Mouse (Mus musculus): ENCODE results near the gene Spef1.

Spef1 gene

DNA sequence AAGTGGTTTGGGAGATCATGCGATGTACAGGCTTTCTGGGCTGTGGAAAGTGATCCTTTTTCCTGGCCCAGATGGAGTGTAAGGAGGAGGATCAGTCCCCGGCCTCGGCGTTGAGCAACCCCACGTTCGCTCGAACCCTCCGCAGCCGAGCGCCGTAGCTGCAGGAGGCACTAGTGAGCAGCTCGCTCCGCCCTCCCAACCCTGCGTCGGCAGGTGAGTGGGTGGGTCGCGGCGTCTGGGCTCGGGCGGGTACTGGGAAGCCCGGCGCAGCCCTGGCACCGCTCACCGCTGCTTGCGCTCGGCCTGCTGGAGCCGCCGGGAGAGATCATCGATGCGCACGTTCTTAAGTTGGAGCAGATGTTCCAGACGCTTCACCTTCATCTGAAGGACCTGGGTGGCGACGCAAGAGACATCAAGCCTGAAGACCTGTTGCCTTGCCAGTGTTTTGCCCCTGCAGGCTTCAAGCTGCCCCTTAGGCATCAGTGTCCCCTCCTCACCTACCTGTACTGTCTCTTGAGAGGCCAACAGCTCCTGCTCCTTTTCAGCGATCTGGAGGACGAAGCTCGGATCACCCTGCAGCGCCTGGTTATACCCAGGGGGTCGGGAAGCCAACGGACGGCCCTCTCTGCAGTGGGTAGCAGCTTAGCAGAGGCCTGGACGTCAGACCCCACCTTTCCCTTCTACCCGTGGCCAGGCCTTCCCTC, 15.5 kb downstream of the Spef1 start:
- DNase-seq, result peak; percentile 65 to 69

DNA sequence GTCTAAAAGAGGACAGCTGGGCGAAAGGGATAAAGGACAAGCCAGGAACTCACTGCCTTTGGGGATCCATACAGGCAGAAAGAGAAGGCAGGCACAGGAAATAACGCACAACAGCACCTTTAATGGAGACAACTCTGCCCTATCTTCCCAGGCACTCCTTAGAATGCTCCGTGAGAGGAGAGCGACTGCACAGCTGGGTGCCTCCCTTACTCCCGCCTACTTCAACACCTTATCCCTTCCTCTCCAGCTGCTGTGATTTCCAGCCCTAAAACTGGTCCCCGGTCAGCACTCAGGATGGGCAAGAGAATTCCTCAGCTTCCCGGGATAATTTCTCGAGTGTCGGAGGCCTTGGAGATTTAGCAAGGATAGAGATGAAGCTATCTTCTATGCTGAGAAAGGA, 16.1 kb downstream of the Spef1 start:
- DNase-seq, result no peak

DNA sequence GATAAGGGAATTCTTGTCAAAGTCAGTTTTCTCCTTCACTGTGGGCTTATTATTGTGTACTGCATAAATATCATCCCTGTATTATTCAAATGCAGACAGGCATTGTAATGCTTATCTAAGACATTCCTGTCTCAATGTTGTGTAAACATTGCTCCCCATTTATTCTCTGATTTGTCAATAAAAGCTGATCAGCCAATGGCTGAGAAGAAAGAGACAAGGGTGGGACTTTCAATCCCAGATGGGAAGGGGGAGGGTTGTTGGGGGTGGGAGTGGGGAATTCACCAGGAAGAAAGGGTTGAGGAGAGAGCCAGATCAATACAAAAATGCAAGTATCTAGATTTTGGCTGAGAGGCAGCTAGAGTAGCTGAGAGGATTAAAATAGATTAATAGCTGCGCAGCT, 18.2 kb downstream of the Spef1 start:
- no peak for DNase-seq

DNA sequence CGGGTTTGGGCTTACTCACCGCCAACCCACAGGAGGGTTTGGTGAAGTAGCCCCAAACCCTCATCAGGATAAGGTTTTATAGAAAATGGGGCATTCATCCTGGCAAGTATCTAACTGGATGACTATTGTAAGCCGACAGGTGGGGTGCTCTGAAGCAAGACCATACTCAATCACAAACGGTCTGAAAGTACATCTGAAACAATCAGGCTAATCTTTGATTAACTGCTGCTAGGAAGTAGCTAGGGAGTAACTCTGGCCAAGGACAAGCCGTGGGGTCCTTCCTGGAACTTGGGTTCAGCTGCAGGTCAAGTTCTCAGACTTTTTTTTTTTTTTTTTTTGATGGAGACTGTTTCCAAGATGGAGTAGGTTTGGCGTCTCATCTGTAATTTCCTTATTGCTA, 19.1 kb downstream of the Spef1 start:
- DNase-seq, result no peak

DNA sequence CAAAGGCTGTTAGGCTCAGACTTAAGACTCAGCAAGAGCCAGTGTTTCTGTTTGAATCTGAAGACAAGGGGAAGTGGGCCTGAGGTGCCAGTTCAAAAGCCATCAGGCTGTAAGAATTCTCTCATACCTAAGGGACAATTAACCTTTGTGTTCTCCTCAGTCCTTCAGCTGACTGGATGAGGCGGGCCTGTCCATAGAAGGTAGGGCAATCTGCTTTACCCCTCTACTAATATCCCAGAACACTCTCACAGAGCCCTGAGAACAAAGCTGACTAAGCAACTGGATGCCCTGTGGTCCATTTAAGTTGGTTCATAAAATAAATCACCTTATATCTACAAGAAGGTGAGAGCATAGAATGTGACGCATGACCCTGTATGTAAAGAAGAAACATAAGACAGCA, 20.9 kb downstream of the Spef1 start:
- DNase-seq, result no peak

DNA sequence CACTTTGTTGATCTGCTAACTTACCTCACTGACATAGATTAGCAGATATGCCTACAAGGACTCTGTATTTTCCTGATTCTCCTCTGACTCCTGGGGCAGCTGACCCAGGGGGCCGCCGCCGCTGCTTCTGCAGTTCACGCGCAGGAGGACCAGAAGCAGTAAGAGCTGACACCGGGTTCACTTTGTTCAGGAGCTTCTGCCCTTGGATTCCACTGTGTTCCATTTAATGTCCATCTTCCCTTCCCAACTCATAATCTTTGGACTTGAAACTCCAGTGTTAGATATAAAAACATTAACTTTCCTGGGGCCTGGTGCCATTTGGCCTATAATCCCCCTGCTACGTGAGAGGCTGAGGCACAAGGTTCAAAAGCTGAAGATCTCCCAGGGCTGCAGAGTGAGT, 23.2 kb downstream of the Spef1 start:
- DNase-seq, result no peak

DNA sequence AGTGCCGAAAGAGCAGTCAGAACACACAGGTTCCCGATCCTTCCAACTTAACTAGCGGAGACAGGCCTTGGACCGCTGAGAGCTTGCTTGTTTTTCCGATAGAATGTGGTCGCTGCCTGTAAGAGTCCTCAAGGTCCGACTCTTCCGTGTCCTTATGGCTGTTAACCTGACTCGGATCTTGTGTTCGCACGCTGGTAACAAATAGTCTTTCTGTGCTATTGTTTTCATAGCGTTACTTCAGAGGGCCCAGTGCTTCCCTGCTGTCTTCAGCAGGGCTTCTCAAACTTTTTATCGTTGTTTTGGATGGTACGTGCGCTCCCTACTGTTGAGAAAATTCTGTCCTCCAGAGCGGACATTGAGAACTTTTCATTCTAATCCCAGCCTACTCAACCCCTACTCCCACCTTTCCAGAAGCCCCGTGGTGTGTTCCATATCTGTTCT, 26.4 kb downstream of the Spef1 start:
- peak in 1 of 2 experiments; percentile 16 for DNase-seq

DNA sequence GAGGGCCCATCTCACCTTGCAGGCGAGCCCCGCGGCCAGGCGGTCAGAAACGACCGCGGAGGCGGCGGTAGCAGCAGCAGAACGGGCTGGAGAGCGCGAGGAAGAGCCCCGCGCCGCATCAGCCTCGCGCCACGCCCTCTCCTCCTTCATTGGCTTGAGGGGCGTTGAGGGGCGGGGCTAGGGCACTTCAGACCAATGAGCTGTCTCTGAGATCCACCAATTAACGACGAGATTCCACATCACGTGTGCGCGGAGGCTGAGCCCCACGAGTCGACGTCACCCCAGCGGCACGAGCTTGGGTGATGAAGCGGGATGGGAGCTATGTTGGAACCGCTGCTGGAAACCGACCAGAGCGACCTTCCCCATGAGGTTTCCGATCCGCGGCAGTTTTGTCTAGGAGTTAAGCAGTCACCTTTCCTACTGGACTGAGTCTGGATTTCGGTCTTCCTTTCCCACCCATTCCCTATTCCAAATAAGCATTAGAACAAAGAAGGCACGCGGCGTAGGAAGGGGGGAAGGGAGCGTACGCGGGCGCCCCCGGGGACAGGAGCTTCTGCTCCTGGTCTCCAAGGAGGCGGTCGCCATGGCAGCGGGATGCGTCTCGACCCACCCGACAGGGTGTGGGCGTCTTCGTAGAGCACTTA, 27.0 kb downstream of the Spef1 start, which contains the start of gene 1700037H04Rik:
TSS of gene 1700037H04Rik (minus strand) at position 144 of the 644 bp plus-strand sequence.
- DNase-seq, result peak; percentile 96 to 99

DNA sequence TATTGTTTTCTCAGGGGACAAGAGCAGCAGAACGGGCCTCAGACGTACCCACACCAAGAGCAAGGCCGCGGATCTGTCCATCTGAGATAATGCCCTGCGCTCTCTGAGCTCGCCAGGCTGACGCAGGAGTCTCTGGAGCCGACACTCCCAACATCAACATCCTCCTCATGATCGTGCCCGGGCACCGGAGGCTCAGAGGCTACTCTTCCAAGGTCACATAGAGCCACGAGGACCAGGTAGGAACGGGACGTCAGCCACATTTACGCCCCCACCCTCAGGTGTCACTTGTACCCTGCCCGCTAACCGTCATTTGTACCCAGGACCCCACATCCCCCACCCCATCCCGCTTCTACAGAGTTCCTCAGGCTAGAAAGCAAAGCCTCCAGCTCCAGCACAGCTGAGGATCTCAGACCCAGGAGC, 27.6 kb downstream of the Spef1 start:
- no peak for DNase-seq

DNA sequence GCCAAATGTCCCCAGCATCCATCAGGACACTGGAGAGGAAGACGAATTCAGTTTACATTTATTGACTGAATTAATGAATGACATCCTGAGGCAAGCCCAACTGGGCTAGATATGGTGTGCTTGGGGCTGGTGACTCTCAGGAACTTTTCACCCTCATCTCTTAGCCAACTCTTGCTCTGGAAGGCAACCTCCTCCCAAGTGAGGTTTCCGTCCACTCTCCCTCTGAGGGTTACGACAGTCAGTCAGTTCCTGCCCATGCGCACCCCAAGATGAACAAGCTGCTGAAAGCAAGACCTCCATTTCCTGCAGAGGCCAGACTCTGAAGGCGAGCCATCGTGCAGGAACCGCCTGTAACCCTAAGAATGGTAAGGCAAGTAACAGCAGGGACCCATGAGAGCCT, 30.1 kb downstream of the Spef1 start:
- no peak for DNase-seq

DNA sequence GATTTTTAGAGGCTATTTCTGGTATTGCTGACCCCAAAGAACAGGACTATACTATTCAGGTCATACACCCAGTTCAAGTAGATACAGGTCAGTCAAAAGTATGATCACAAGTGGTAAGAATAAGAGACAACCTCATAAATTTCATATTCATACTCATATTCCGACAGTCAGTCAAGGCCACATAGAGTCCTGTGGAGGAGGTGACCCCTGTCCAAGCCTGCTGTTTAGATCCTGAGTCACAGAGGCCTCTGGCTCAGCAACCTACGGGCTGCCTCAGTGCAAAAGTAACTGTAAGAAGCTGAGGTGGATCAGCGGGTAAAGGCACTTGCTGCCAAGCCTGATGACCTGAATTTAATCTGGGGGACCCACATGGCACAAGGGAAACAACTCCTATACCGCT, 33.0 kb downstream of the Spef1 start:
- DNase-seq, result no peak

DNA sequence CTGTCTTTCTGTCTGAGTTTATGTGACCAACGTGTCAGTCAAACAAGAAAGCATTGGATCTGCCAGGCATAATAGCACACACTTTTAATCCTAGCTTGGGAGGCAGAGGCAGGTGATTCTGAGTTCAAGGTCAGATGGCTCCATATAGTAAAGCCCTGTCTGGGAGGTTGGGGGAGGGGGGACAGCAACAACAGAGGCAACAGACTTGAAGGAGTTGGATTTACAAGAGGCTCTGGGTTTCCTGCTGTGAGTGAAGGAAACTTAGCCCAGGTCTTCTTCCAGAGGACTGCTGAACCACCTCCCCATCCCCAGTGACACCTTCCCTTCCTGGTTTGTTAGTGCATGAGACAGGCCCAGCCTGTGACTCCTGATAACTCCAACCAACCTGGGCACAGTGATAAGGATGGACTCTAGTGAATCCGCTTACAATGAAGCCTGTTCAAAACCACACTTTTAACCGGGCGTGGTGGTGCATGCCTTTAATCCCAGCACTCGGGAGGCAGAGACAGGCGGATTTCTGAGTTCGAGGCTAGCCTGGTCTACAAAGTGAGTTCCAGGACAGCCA, 34.8 kb downstream of the Spef1 start:
- no peak for DNase-seq

DNA sequence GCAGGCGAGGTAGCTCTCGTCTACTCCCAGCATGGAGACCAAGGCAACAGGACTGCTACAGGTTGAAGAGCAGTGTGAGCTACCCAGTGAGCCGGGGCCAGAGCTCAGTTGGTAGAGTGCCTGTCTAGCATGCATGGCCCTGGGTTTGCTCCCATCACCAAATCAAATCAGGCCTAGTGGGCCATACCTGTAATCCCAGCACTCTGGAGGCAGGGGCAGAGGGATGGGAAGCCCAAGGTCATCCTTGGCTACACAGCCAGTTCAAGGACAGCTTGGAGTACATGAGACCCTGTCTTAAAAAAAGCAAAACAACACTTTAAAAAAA, 37.9 kb downstream of the Spef1 start:
- no peak for DNase-seq

DNA sequence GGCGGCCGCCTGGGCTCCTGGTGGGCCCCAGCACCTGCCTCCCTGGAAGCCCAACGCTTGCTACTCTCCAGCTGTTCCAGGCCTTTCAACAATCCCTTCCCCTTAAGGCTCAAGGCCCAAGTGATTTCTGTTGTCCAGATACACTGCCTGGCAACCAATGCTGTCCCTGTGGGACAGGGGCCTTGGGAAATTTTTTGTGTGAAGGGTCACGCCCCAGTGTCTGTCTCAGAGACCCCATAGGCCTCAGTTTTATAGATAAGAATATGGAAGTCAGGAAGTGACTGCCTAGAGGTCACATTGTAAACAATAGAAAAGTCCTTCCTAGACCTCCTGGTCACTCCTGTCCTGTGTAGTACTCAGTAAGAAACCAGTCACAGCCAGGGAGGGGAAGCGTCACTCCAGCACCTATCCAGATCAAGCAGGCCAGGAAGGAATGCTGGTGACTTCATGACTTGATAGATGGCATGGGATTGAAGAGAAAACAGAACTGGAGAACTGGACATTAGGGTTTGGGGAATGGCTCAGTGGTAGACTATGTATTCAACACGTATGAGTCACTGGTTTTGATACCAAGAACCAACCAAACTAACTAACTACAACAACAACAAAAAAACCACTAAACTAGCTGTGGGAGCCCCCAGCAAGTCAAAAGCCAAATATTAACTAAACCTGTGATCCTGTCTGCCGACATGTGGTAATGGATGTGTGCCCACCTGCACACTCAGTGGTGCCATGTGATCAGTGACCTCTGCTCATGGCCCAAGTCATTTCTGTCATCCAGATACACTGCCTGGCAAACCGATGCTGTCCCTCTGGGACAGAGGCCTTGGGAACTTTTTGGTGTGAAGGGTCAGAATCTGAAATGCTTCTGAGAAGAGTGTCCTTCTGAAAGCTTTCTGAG, 38.5 kb downstream of the Spef1 start:
- no peak for DNase-seq

DNA sequence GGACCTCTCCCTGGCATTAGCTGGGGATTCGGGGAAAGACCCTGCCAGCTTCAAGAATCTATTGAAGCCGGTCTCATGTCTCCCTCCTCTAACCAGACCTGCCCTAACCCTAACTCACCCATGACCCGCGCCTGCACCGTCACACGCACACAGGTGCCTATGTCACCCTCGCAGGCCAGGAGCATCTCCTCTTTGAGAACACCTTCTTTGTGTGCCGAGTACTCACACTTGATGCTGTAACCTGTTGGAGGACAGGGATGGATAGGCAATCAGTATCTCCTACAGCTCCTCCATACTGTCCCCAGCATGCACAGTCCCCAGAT, 40.1 kb downstream of the Spef1 start:
- DNase-seq, result no peak

DNA sequence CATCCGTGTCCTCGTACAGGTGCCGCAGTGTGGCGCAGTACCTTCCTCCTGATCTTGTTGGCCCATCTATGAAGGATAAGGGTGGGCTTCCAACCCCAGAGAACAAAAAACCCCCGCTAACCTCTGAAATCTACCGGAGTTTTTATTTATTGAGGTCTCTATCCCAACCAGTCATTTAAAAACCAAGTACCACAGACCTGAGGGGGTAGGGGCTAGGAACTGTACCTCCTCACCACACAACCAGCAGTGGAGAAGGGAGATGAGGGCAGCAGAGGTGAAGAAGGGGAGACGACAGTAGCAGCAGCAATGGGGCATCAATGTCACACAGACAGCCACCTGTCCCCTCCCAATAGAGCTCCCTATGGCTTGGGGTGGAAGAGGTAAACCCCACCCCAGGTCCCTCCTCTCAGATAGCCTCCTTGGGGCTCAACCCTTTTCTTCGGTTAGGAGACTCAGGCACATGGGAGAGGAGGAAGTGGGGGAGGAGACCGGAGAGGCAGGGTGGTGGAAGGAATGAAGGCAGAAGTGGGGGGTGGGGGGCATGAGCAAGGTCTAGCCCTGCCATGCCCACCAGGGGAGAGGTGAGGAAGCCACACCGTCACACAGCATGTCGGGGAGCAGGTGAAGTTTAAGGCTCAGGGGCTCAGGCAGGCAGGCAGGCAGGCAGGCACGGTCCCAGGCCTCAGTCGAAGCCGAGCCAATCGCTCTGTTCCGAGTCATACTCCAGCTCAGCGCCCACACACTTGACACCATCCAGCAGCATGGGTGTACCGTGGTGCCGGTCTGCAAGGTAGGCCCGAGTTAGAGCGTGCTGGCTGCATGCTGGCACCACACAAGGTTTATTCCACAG, 40.7 kb downstream of the Spef1 start:
- DNase-seq, result no peak

DNA sequence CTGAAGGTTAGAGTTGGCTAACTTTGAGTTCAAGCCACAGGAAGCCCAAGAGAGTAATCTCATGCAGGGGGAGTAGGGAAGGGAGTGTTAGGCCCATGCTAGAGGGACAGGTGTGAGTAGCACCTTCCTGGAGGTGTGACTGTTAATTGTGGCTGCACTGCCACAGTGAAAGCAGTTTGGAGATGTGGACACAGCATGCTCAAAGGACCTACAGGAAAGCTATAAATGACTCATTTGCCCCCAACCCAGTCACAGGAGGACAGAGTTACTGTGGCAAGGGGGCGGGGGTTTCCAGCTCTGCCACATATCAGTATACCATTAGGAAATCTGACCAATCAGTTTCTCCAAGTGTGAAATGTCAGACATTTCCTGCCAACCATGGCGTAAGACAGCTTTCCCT, 41.5 kb downstream of the Spef1 start:
- DNase-seq, result no peak

DNA sequence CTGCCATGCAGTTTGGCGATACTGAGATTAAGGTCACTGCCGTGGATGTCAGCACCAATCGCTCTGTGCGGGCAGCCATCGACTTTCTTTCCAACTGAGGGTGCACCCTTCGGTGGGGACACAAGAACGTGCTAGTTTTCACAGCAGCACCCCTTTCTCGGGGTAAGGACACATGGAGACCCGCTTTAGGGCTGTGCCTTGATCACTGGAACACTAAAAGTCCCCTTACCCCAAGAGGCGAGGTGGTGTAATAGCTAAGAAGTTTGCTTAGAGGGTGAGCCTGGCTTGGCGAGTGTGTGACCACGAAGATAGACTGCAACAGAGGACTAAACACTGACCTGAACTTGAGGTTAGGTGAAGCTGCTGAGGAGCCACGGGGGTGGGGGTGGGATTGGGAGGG, 42.0 kb downstream of the Spef1 start:
- DNase-seq, result no peak

DNA sequence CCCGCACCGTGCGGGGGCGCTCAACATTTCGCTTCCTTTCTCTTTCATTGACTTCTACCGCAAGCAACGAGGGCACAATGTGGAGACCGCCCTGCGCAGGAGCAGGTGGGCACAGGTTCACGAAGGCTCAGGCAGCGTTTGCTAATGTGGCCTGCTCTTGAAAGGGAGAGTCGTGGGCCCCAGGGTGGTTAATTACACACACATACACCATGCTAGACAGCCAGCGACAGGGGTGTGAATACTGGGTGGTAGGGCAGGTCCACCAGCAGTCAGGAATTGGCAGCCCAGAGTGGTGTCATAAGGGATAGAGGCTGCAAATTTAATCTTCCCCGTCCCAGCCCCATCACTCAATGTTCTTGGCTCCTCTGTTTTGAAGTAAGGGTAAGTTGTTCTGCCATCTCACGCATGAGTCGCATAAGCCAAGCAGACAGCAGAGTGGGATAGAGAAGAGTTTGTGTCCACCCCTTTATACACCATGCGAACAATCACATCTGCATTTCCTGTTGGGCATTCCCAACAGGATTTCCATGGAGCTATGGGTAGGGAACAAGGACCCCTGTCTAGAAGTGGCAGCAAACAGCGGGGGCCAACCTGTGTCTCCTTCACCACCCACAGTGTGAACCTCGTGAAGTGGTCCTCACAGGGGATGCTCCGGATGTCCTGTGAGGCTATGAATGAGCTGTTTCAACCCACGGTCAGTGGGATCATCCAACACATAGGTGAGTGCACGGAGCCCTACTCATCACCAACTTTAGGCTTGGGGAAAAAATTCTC, 43.9 kb downstream of the Spef1 start:
- no peak for DNase-seq

DNA sequence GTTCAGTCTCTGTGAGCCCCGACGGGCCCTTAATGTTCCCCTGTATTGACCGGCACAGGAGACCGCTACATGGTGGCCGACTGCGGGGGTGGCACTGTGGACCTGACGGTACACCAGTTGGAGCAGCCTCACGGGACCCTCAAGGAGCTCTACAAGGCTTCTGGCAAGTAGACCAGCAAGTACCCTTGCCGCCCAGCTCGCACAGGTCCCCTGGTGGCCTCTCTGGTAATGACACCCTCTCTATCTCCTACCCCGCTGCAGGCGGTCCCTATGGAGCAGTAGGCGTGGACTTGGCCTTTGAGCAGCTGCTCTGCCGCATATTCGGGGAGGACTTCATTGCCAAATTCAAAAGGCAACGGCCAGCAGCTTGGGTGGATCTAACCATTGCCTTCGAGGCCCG, 44.5 kb downstream of the Spef1 start:
- DNase-seq, result peak; percentile 31 to 33

DNA sequence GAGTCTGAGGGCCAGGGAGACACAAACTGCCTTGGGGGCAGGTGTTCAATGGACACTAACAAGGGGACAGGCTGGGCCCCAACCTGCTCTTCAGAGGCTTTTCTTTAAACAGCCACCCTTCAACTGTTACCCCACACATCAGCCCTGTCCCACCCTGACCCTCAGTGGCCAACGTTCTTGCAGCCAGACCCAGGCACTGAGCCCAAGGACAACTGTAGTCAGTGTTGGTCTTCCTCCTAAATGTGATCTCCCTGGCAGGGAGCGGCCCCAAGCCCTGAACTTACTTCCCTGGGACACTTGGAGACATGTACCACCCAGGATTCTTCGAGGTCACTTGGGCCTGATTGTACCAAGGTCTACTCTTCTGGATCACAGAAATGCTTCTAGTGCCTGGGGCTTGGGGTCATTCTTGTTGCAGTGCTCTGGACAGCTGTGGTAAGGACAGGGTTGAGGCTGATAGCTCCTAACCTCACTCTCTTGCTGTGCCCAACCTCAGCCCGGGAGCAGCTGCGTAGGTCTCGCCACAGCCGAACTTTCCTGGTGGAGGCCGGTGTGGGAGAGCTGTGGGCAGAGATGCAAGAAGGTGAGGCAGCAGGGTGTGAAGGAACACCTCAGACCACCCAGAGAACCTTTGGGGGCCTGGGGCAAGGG, 45.6 kb downstream of the Spef1 start:
- no peak for DNase-seq
